Mouse (Mus musculus): ENCODE measurements at regions not wholly inside any gene's neighbourhood (a gene's known extent, or its start where the extent isn't known, plus 50 kb on each side); places are given as distances from the start of the nearest gene placed in this dataset.

- Histone ChIP-seq H3K4me1 (ENCODE audit: control insufficient read depth, insufficient read depth, low read length) (no peaks in the 10 kb centered on the region), H3K9me3 (ENCODE audit: control insufficient read depth, low read length) (no peaks in the 10 kb centered on the region), H3K4me2 (ENCODE audit: low read depth, low read length) (no peak overlapping the region), H3K36me3 (ENCODE audit: control insufficient read depth, insufficient read depth, low read length) (no peaks in the 10 kb centered on the region), H3K9ac (ENCODE audit: low read depth, low read length) (no peak overlapping the region), H3K27ac (replicated peaks; ENCODE audit: low read depth, low read length) (no peak overlapping the region), H3K4me3 (ENCODE audit: low read depth, low read length) (no peak overlapping the region), H3K27me3 (replicated peaks; ENCODE audit: control insufficient read depth, insufficient read depth, low read length) (no peaks in the 10 kb centered on the region)
- ATAC-seq (ENCODE audit: low read depth), result no peak
- DNase-seq (ENCODE audit: low spot score), result no peak
- WGBS, result 77% methylated on average over 2 of the region's 2 CpGs
Observed at GRCm38 (mm10) chr6:126286201-126286600, 119.5 kb upstream of the Ntf3 start.

GRCm38 (mm10) chr6:126284409-126284808, 117.7 kb upstream of the Ntf3 start:
- H3K9ac ChIP-seq (ENCODE audit: low read depth, low read length), result no peak overlapping the region
- no peak overlapping the region for H3K27ac ChIP-seq (replicated peaks; ENCODE audit: low read depth, low read length)
- H3K27me3 ChIP-seq (replicated peaks; ENCODE audit: control insufficient read depth, insufficient read depth, low read length), result no peaks in the 10 kb centered on the region
- ATAC-seq (ENCODE audit: low read depth) (no peak), DNase-seq (ENCODE audit: low spot score) (peak; percentile 8)
- H3K4me3 ChIP-seq (ENCODE audit: low read depth, low read length), result no peak overlapping the region
- H3K36me3 ChIP-seq (ENCODE audit: control insufficient read depth, insufficient read depth, low read length), result no peaks in the 10 kb centered on the region
- H3K9me3 ChIP-seq (ENCODE audit: control insufficient read depth, low read length), result no peaks in the 10 kb centered on the region
- 85% methylated on average over 7 of the region's 7 CpGs for WGBS
- H3K4me2 ChIP-seq (ENCODE audit: low read depth, low read length), result no peak overlapping the region
- no peaks in the 10 kb centered on the region for H3K4me1 ChIP-seq (ENCODE audit: control insufficient read depth, insufficient read depth, low read length)

- Histone ChIP-seq H3K4me2 (ENCODE audit: low read depth, low read length) (no peak overlapping the region), H3K27ac (replicated peaks; ENCODE audit: low read depth, low read length) (no peak overlapping the region), H3K36me3 (ENCODE audit: control insufficient read depth, insufficient read depth, low read length) (no peaks in the 10 kb centered on the region), H3K4me3 (ENCODE audit: low read depth, low read length) (no peak overlapping the region), H3K9me3 (ENCODE audit: control insufficient read depth, low read length) (no peaks in the 10 kb centered on the region), H3K27me3 (replicated peaks; ENCODE audit: control insufficient read depth, insufficient read depth, low read length) (no peaks in the 10 kb centered on the region), H3K4me1 (ENCODE audit: control insufficient read depth, insufficient read depth, low read length) (no peaks in the 10 kb centered on the region), H3K9ac (ENCODE audit: low read depth, low read length) (no peak overlapping the region)
- DNase-seq (ENCODE audit: low spot score) (no peak), ATAC-seq (ENCODE audit: low read depth) (no peak)
- WGBS, result 78% methylated on average over 3 of the region's 3 CpGs
Observed at GRCm38 (mm10) chr6:126280352-126280751, 113.6 kb upstream of the Ntf3 start.

- no peaks in the 10 kb centered on the region for H3K27me3 ChIP-seq (replicated peaks; ENCODE audit: control insufficient read depth, insufficient read depth, low read length)
- DNase-seq (ENCODE audit: low spot score) (no peak), ATAC-seq (ENCODE audit: low read depth) (no peak)
- no peaks in the 10 kb centered on the region for H3K9me3 ChIP-seq (ENCODE audit: control insufficient read depth, low read length)
- H3K4me1 ChIP-seq (ENCODE audit: control insufficient read depth, insufficient read depth, low read length), result no peaks in the 10 kb centered on the region
- H3K4me3 ChIP-seq (ENCODE audit: low read depth, low read length), result no peak overlapping the region
- 74% methylated on average over 5 of the region's 5 CpGs for WGBS
- no peak overlapping the region for H3K27ac ChIP-seq (replicated peaks; ENCODE audit: low read depth, low read length)
- H3K4me2 ChIP-seq (ENCODE audit: low read depth, low read length), result no peak overlapping the region
- H3K36me3 ChIP-seq (ENCODE audit: control insufficient read depth, insufficient read depth, low read length), result no peaks in the 10 kb centered on the region
- no peak overlapping the region for H3K9ac ChIP-seq (ENCODE audit: low read depth, low read length)
Observed at GRCm38 (mm10) chr6:126245986-126246385, 79.3 kb upstream of the Ntf3 start.

- H3K27ac ChIP-seq (replicated peaks; ENCODE audit: low read depth, low read length), result no peak overlapping the region
- 53% methylated on average over 3 of the region's 3 CpGs for WGBS
Observed at GRCm38 (mm10) chr6:126245431-126245830, 78.7 kb upstream of the Ntf3 start.

GRCm38 (mm10) chr6:126242299-126242698, 75.6 kb upstream of the Ntf3 start:
- Histone ChIP-seq H3K4me2 (ENCODE audit: low read depth, low read length) (no peak overlapping the region), H3K9me3 (ENCODE audit: control insufficient read depth, low read length) (no peaks in the 10 kb centered on the region), H3K36me3 (ENCODE audit: control insufficient read depth, insufficient read depth, low read length) (no peaks in the 10 kb centered on the region), H3K4me3 (ENCODE audit: low read depth, low read length) (no peak overlapping the region), H3K27ac (replicated peaks; ENCODE audit: low read depth, low read length) (no peak overlapping the region), H3K27me3 (replicated peaks; ENCODE audit: control insufficient read depth, insufficient read depth, low read length) (no peaks in the 10 kb centered on the region), H3K9ac (ENCODE audit: low read depth, low read length) (no peak overlapping the region), H3K4me1 (ENCODE audit: control insufficient read depth, insufficient read depth, low read length) (no peaks in the 10 kb centered on the region)
- WGBS, result 78% methylated on average over 2 of the region's 2 CpGs
- DNase-seq (ENCODE audit: low spot score) (no peak), ATAC-seq (ENCODE audit: low read depth) (no peak)

More at GRCm38 (mm10) chr6:126245431-126245830, 78.7 kb upstream of the Ntf3 start:
- no peak overlapping the region for H3K4me2 ChIP-seq (ENCODE audit: low read depth, low read length)
- no peaks in the 10 kb centered on the region for H3K9me3 ChIP-seq (ENCODE audit: control insufficient read depth, low read length)
- H3K36me3 ChIP-seq (ENCODE audit: control insufficient read depth, insufficient read depth, low read length), result no peaks in the 10 kb centered on the region
- peak; percentile 67 for DNase-seq (ENCODE audit: low spot score)
- no peak overlapping the region for H3K4me3 ChIP-seq (ENCODE audit: low read depth, low read length)
- H3K27me3 ChIP-seq (replicated peaks; ENCODE audit: control insufficient read depth, insufficient read depth, low read length), result no peaks in the 10 kb centered on the region
- no peaks in the 10 kb centered on the region for H3K4me1 ChIP-seq (ENCODE audit: control insufficient read depth, insufficient read depth, low read length)
- no peak overlapping the region for H3K9ac ChIP-seq (ENCODE audit: low read depth, low read length)
- no peak; the same call in 1 of the 2 replicates for ATAC-seq (ENCODE audit: low read depth)

GRCm38 (mm10) chr6:126240256-126240655, 73.5 kb upstream of the Ntf3 start:
- DNase-seq (ENCODE audit: low spot score) (no peak), ATAC-seq (ENCODE audit: low read depth) (no peak)
- H3K9ac ChIP-seq (ENCODE audit: low read depth, low read length), result no peak overlapping the region
- H3K4me2 ChIP-seq (ENCODE audit: low read depth, low read length), result no peak overlapping the region
- no peaks in the 10 kb centered on the region for H3K27me3 ChIP-seq (replicated peaks; ENCODE audit: control insufficient read depth, insufficient read depth, low read length)
- H3K9me3 ChIP-seq (ENCODE audit: control insufficient read depth, low read length), result no peaks in the 10 kb centered on the region
- H3K4me3 ChIP-seq (ENCODE audit: low read depth, low read length), result no peak overlapping the region
- no peaks in the 10 kb centered on the region for H3K36me3 ChIP-seq (ENCODE audit: control insufficient read depth, insufficient read depth, low read length)
- H3K4me1 ChIP-seq (ENCODE audit: control insufficient read depth, insufficient read depth, low read length), result no peaks in the 10 kb centered on the region
- WGBS, result 38% methylated on average over 1 of the region's 1 CpGs
- H3K27ac ChIP-seq (replicated peaks; ENCODE audit: low read depth, low read length), result no peak overlapping the region

All from embryonic facial prominence, embryonic 14.5 days (tissue).